Mouse (Mus musculus) embryonic fibroblast, embryonic 13.5 days (primary cell): Measurements from ENCODE around the gene Atrnl1.
"Not testable (repeated sequence)": the region's sequence is repeated elsewhere in the genome, so short reads cannot be mapped to it uniquely, and the experiment has no call there.

Experiments used
- CTCF ChIP-seq: IDR thresholded peaks from 2 replicates; pipeline ENCODE4 v1.5.1; 2011; ENCODE audit warnings: mild to moderate bottlenecking, control low read depth, low read length, moderate library complexity, borderline replicate concordance; ENCODE audit not compliant: insufficient read depth
- POLR2A ChIP-seq: IDR thresholded peaks from 2 replicates; pipeline ENCODE4 v1.6.1; 2011; ENCODE audit warnings: low read depth, mild to moderate bottlenecking, control low read depth, low read length, moderate library complexity

GRCm38 (mm10) chr19:57994174-57994833 is 383.5 kb downstream of the Atrnl1 start:
- not testable (repeated sequence) for TF ChIP-seq POLR2A, CTCF
